Mouse (Mus musculus) liver, embryonic 14.5 days (tissue): ENCODE data around the gene Vav2.

Source experiments
- CTCF ChIP-seq: IDR thresholded peaks from 2 replicates; pipeline ENCODE4 v1.5.1; 2016; ENCODE audit warnings: antibody characterized with exemption, low read depth, control low read depth
- EP300 ChIP-seq: IDR thresholded peaks from 2 replicates; pipeline ENCODE4 v1.6.1; 2016; ENCODE audit warnings: antibody characterized with exemption, low read depth

- TF ChIP-seq CTCF = no peak
- no peak for TF ChIP-seq EP300
Observed at GRCm38 (mm10) chr2:27358461-27358860, 68.4 kb downstream of the Vav2 start.
